Mouse (Mus musculus) fat pad, adult 2 months (tissue): ENCODE results near the gene Hus1.

ENCODE experiments used
- DNase-seq: peaks from one replicate; pipeline ENCODE4 v3.0.0-alpha.2; 2011; ENCODE audit warnings: low read depth, low spot score; ENCODE audit errors: extremely low read depth

Hus1 gene

GRCm38 (mm10) chr11:9010853-9011339 is at the start of gene Hus1:
Hus1 (minus strand) TSS chr11:9011191.
- DNase-seq: no peak

- DNase-seq: no peak
Measured at GRCm38 (mm10) chr11:9060484-9060883, 49.5 kb upstream of the Hus1 start.

- no peak for DNase-seq
Measured at GRCm38 (mm10) chr11:9060029-9060428, 49.0 kb upstream of the Hus1 start.

GRCm38 (mm10) chr11:9057711-9058110 is 46.7 kb upstream of the Hus1 start:
- DNase-seq: no peak

- no peak for DNase-seq
Measured at GRCm38 (mm10) chr11:9056937-9057336, 45.9 kb upstream of the Hus1 start.

GRCm38 (mm10) chr11:9051895-9052294 is 40.9 kb upstream of the Hus1 start:
- peak; percentile 78 for DNase-seq

GRCm38 (mm10) chr11:9050241-9050640 is 39.2 kb upstream of the Hus1 start:
- no peak for DNase-seq

- DNase-seq: no peak
Measured at GRCm38 (mm10) chr11:9048703-9049060, 37.7 kb upstream of the Hus1 start, which contains the start of gene Sun3. Sun3 (minus strand) TSS chr11:9048991.

GRCm38 (mm10) chr11:9048011-9048702 is 37.2 kb upstream of the Hus1 start, which contains the start of gene Gm11992:
Gm11992 (plus strand) TSS chr11:9048594.
- peak; percentile 28 for DNase-seq

- DNase-seq: no peak
Measured at GRCm38 (mm10) chr11:9047044-9047443, 36.1 kb upstream of the Hus1 start.

GRCm38 (mm10) chr11:9046546-9046945 is 35.6 kb upstream of the Hus1 start:
- no peak for DNase-seq

- no peak for DNase-seq
Measured at GRCm38 (mm10) chr11:9031530-9031929, 20.5 kb upstream of the Hus1 start.

- no peak for DNase-seq
Measured at GRCm38 (mm10) chr11:9025211-9025610, 14.2 kb upstream of the Hus1 start.

GRCm38 (mm10) chr11:9024782-9025181 is 13.8 kb upstream of the Hus1 start:
- no peak for DNase-seq

- DNase-seq: no peak
Measured at GRCm38 (mm10) chr11:9020207-9020606, 9.2 kb upstream of the Hus1 start.

- peak; percentile 73 for DNase-seq
Measured at GRCm38 (mm10) chr11:9018491-9019267, 7.7 kb upstream of the Hus1 start.

- DNase-seq: no peak
Measured at GRCm38 (mm10) chr11:9014740-9015139, 3.7 kb upstream of the Hus1 start.

GRCm38 (mm10) chr11:9011348-9011747 is 357 bp upstream of the Hus1 start:
- DNase-seq: no peak

GRCm38 (mm10) chr11:9010416-9010815 is 575 bp downstream of the Hus1 start:
- peak; percentile 19 for DNase-seq

GRCm38 (mm10) chr11:9008761-9009160 is 2.2 kb downstream of the Hus1 start:
- no peak for DNase-seq

- no peak for DNase-seq
Measured at GRCm38 (mm10) chr11:8988084-8988483, 22.9 kb downstream of the Hus1 start.

- DNase-seq: no peak
Measured at GRCm38 (mm10) chr11:8986058-8986457, 24.9 kb downstream of the Hus1 start.
